Mouse (Mus musculus) olfactory bulb, adult 2 months (tissue): ENCODE measurements around the gene Pomgnt1. TPM values are rescaled to one million over a fixed set of nuclear protein-coding genes. Genes with fewer than 3 reads are reported as not detected.

Source experiments
- H3K27ac ChIP-seq: fragments of 200-500 bp; 2 replicates; pipeline ENCODE4 v1.5.1; 2012; ENCODE audit warnings: low read depth, low read length; ENCODE audit not compliant: insufficient read depth
- H3K4me1 ChIP-seq: fragments of 200-500 bp; 2 replicates; pipeline ENCODE4 v1.6.1; 2012; ENCODE audit warnings: low read length; ENCODE audit not compliant: control insufficient read depth, insufficient read depth
- H3K4me3 ChIP-seq: fragments of 200-500 bp; 2 replicates; pipeline ENCODE4 v1.5.1; 2012; ENCODE audit warnings: mild to moderate bottlenecking, low read depth, low read length, moderate library complexity; ENCODE audit not compliant: insufficient read depth
- CTCF ChIP-seq: fragments of 200-500 bp; IDR thresholded peaks from 2 replicates; pipeline ENCODE4 v1.5.1; 2012; ENCODE audit warnings: low read depth, mild to moderate bottlenecking, low read length, moderate library complexity; ENCODE audit not compliant: insufficient read depth
- POLR2A ChIP-seq: fragments of 200-500 bp; IDR thresholded peaks from 2 replicates; pipeline ENCODE4 v1.6.1; 2012; ENCODE audit warnings: mild to moderate bottlenecking, low read depth, low read length, moderate library complexity; ENCODE audit not compliant: insufficient read depth
- WGBS: fragments of 180-500 bp; shearing (Covaris S2); methylation state at CpG from one replicate; pipeline ENCODE4 v1.1.7; 2018; 5-methylcytosine and 5-hydroxymethylcytosine counted together
- polyA plus RNA-seq: library from polyadenylated mRNA; stranded (reverse); fragments of >200 nt; gene quantifications from 2 replicates; pipeline ENCODE4 v1.2.4, GENCODE M21; 2012; ENCODE audit warnings: low replicate concordance; ENCODE audit not compliant: missing spikeins, insufficient read depth, insufficient read length

Pomgnt1 gene
- not detected in 2 replicates for polyA plus RNA-seq

DNA sequence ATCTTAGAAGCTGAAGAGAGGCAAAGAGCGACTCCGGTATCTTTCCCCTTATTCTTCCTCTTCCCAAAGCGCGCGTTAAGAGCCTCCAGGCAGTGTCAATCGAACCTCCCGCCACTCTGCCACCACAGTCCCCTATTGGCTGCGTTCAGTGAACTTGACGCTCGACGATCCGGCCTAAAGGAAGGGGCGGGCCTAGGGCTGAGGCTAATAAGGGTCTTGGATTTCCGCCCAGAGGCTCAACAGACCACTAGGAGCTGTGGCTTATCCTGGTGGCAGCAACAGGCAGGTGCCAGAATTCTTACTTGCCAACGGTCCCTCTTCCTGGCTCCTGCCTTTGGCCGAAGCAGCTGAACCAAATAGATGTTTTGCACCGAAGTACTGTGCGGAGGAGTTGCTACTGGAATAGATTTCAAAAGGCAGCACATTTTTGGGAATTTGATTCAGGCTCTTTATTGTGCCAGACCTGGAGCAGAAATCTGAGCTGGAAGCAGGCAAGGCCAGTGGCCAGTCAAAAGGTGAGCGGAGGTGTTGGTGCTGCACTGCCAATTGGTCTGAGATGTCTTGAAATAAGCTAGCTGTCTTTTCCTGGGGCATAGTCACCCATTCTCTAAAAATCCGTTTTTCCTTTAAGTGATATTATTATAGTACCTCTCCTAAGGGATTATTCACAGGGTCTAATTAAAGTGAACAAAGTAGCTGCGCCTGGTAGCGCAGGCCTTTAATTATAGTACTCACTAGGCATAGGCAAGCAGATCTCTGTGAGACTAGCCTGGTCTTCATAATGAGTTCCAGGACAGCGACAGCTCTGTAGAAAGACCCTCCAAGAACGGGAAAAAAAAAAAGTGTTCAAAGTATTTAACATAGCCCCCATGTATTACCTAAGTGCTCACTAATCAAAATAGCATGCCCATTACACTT lies at the start of gene Pomgnt1, which contains the start of gene Rad54l:
Pomgnt1 (plus strand) TSS at position 239 of the 918 bp plus-strand sequence.
Rad54l (minus strand) TSS at position 89 of the 918 bp plus-strand sequence.
- WGBS: 1% methylated on average over 24 of the region's 24 CpGs
- Histone ChIP-seq H3K4me3 (peak within 1 kb of the TSS; percentile 62), H3K27ac (peak within 1 kb of the TSS; percentile 53), H3K4me1 (no peaks in the 10 kb centered on the region)
- TF ChIP-seq POLR2A: 0 out of 2 replicates have a peak, but pooled peaks have one; percentile 44
- no peak for TF ChIP-seq CTCF

DNA sequence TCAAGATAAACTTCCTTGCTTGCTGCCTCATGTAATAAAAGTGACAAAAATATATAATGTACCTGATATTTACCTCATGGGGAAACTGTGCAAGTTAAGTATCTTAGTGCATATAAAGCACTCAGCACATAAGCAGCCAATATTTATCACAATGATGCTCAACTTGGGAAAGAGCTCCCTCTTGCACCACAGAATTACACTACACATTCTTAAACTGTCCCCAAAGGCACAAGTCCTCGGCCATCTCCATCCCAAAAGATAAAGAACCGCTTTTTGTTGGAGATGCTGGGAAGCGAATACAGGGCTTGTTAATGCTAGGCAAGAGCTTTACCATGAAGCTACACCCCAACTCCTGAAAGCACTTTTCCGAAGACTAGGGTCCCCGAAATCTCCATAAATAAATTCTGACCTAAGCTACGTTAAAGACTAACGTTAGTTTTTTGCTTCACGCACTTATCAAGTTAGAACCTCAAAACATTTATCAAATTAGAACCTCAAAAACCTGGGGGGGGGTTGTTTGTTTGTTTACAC lies 49.4 kb upstream of the Pomgnt1 start:
- Histone ChIP-seq H3K4me3 (peak overlapping the region; percentile 98), H3K4me1 (peaks cover 8% of the 10 kb centered on the region), H3K27ac (peak overlapping the region; percentile 89; the same call in 1 of the 2 replicates)
- under 1% methylated on average over 8 of the region's 8 CpGs for WGBS
- TF ChIP-seq CTCF (no peak), POLR2A (no peak)

DNA sequence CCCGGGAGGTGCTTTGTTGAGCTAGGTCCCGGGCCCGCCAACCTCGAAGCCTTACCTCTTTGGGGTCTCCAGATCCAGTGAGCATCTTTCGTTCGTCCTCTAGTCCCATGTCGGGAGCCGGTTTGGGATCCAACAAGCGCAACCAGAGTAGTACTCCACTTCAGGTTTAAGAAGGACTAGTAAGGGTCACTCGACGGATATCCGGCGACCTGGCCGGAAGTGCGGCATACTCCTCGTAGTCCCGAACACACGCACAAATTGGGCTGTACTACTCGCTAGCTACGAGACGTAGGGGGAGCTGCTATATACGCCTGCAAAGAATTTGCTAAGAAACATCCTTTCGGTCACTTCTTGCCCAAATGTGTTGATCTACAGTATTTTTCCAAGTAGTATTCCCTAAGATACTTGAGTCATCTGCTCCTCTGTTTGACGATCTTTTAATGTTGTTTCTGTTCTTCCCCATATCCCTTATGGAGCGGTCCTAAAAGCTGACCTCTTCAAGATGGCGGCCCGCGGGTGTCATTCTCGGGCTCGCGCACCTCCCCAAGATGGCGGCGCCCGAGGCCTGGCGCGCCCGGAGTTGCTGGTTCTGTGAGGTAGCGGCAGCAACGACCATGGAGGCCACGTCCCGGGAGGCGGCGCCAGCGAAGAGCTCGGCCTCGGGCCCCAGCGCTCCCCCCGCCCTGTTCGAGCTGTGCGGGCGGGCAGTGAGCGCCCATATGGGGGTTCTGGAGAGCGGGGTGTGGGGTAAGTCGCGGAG lies 48.6 kb upstream of the Pomgnt1 start, which contains the start of the genes Uqcrh and Lrrc41:
Uqcrh (minus strand) TSS at position 211 of the 760 bp plus-strand sequence.
Lrrc41 (plus strand) TSS at position 409 of the 760 bp plus-strand sequence.
- Histone ChIP-seq H3K4me3 (peak within 1 kb of the TSS; percentile 98), H3K27ac (peak within 1 kb of the TSS; percentile 89), H3K4me1 (peaks cover 8% of the 10 kb centered on the region)
- WGBS: under 1% methylated on average over 55 of the region's 55 CpGs
- no peak for TF ChIP-seq CTCF
- TF ChIP-seq POLR2A: peak; percentile 87

DNA sequence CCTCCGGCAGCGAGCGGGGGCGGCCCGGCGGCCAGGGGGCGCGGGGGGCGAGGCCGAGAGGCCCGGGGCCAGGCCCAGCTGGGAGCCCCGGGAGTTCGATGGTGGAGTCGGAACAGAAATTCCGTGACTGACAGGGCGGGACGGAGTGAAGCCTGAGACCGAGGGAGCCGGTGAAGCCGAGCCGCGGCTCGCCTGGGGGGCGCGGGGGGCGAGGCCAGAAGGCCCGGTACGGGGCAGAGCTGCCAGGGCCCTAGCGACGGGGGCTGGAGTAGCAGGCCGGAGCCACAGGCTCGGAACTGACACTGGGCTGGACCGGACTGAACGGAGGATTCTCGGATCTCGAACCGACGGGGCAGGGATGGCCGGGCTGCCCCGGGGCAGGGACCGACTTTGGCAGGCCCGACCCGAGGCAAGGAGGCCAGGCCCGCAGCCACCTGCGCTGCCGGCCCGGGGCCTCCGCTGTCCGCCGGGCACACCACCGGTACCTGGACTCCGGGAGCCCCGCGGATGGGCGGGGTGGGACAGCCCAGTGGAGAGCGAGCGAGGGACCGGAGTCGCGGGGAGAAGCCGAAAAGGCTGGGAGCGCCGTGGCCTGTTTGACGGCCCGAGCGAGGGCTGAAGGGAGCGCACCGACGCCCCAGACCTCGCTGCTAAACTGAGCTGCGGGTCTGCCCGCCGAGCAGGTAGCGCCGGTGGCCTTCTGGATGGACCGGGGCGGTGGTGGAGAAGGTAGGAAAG lies 47.8 kb upstream of the Pomgnt1 start:
- WGBS: 1% methylated on average over 74 of the region's 77 CpGs
- no peak for TF ChIP-seq POLR2A
- TF ChIP-seq CTCF: no peak
- Histone ChIP-seq H3K4me3 (peak overlapping the region; percentile 67), H3K4me1 (peaks cover 8% of the 10 kb centered on the region), H3K27ac (peak overlapping the region; percentile 67; the same call in 1 of the 2 replicates)

DNA sequence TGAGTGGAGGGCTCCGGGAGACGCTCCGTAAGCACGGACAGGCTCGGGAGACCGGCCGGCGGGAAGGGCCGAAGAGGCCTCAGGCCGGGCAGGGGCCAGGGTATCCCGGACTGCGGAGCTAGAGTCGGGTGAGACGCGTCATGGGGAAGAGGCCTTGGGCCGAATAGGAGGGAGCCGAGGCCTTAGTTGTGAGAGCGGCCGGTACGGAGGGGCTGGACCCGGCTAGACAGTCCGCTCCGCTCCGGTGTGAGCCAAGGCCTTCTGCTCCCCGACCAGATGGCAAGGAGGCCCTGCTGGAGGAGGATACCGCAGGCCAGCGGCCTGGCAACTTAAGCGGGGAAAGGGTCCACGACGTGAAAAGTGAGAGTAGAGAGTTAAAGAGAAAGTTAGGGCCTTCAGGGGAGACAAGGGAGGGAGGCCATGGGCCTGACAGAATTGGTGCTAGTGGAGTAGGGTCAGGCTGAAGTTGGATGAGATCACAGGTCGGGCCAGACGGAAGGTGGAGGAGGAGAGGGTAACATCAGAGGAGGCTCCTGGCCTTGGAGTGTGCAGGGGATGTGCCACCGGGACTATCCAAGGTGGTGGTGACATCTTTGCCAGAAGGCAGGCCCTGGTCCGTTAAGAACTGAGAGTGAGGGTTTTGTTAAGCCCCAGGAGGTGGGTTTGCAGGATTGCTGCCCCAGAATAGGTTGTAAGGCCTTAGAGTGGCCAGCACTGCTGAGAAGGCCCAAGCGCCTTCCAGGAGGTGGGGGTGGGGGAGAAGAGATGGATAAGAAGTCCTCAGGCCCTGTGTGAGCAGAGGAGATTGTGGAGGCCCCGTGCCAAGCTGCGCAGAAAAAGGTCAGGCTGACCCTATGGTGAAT lies 47.0 kb upstream of the Pomgnt1 start:
- Histone ChIP-seq H3K4me3 (peak overlapping the region; percentile 67), H3K4me1 (peaks cover 8% of the 10 kb centered on the region), H3K27ac (peak overlapping the region; percentile 29; the same call in 1 of the 2 replicates)
- TF ChIP-seq POLR2A (no peak), CTCF (no peak)
- WGBS: 2% methylated on average over 37 of the region's 37 CpGs

DNA sequence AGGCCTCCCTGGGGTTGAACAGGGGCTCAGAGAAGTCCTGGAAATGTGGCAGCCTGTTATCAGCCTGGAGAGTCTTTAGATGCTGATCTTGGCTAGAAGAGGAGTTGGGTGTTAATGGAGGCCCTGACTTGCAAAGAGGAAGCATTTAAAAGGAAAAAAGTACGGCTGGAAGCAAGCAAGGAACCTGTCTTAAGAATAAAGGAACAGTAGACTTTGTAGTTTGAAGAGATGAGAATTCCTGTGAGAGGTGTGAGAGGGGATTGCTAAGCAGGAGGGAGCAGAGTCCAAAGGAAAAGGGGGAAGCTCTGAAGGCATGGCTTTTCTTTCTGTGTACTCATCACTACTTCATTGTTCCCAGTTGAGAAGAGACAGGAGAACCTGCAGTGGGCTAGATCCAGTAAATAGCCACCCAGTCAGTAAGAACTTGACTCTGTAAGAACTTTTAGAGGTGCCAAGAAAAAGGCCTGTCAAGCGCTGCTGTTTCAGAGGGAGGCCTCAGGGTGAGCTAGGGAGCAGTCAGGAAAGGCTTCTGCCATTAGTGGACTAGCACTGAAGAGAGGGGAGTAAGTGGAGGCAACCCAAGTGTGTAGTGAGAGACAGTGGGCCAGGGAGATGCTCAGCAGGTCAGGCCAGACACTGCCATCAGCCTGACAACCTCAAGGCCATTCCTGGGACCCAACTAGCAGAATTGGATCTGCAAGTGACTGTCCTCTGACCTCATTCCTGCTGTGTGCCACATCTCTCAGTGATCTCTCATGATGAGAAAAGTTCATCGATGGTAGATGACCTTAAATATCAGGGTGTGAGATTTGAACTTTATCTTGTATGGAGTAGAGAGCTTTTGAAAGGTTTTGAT lies 46.2 kb upstream of the Pomgnt1 start:
- TF ChIP-seq POLR2A: no peak
- TF ChIP-seq CTCF: no peak
- H3K27ac ChIP-seq: no peak overlapping the region
- WGBS: 42% methylated on average over 3 of the region's 3 CpGs
- peaks cover 8% of the 10 kb centered on the region for H3K4me1 ChIP-seq
- peak overlapping the region; percentile 67 for H3K4me3 ChIP-seq
